Mouse (Mus musculus): ENCODE measurements at regions not wholly inside any gene's neighbourhood (a gene's known extent, or its start where the extent isn't known, plus 50 kb on each side); places are given as distances from the start of the nearest gene placed in this dataset.

DNA sequence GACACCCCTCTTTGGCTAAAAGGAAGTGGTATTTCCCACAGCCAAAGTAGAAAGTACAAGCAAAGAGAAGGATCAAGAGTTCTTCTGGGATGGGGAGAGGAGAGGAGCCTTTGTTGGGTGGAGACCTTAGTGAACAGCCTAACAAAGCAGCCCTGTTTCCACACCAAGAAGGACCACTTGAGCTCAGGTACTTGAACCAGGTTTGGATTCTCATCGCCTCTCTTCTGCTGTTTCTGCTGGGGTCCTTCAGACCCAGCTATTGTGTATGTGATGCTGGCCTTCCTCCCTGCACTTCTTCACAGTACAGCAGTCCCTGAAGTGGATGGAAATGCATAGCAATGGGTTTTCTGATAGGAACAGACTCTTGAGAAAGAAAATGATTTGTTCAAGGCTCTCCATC, 106.4 kb upstream of the Dpt start:
- DNase-seq (ENCODE audit: low read depth), result peak; percentile 7
- TF ChIP-seq CTCF (IDR thresholded peaks at IDR 0.05; ENCODE audit: borderline replicate concordance, extremely low read depth, insufficient read depth, insufficient read length) (no peak), POLR2A (IDR thresholded peaks at IDR 0.05; ENCODE audit: borderline replicate concordance, extremely low read depth, insufficient read depth, insufficient read length, poor library complexity, severe bottlenecking) (no peak)

DNA sequence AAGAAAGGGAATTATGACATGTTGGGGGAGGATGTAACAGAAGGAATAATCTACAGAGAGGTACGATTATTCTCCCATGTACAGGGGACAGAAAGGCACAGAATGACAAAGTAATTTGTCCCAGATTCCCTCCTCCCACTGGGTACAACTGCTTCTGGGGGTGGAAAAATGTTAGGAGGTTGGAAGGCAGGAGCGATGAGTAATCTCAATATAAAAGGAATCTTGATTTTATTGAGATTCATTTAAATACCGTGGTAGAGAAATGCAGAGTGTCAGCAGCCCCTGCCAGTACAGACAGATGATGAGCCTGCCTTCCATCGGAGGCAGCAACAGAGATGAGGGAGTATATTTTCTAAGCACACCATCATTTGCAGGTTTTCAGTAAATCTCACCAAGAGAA, 107.1 kb upstream of the Dpt start:
- no peak for DNase-seq (ENCODE audit: low read depth)
- TF ChIP-seq CTCF (IDR thresholded peaks at IDR 0.05; ENCODE audit: borderline replicate concordance, extremely low read depth, insufficient read depth, insufficient read length) (no peak), POLR2A (IDR thresholded peaks at IDR 0.05; ENCODE audit: borderline replicate concordance, extremely low read depth, insufficient read depth, insufficient read length, poor library complexity, severe bottlenecking) (no peak)

- no peak for DNase-seq (ENCODE audit: low read depth)
- TF ChIP-seq POLR2A (IDR thresholded peaks at IDR 0.05; ENCODE audit: borderline replicate concordance, extremely low read depth, insufficient read depth, insufficient read length, poor library complexity, severe bottlenecking) (no peak), CTCF (IDR thresholded peaks at IDR 0.05; ENCODE audit: borderline replicate concordance, extremely low read depth, insufficient read depth, insufficient read length) (no peak)
These were observed 112.0 kb upstream of the Dpt start for GRCm38 (mm10) chr1:164684437-164684836.

DNA sequence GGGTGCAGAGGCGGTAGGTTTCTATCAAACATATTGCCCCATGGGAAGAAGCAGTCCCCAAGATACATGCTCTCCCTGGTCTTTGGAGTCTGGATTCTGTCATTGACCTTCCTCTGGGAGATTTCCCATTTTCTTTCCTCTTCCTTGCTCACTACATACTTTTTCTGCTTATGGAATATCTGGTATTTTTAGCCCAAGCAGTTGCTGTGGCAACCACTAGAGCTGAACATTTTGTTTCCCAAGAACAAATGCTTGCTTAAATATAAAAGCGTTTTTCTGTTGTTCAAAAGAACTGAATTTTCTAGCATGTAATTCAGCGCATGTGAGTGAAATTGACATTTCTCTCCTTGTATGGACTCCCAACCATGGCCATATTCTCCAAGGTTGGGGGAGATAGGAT, 112.7 kb upstream of the Dpt start:
- no peak for TF ChIP-seq POLR2A (IDR thresholded peaks at IDR 0.05; ENCODE audit: borderline replicate concordance, extremely low read depth, insufficient read depth, insufficient read length, poor library complexity, severe bottlenecking)
- no peak for TF ChIP-seq CTCF (IDR thresholded peaks at IDR 0.05; ENCODE audit: borderline replicate concordance, extremely low read depth, insufficient read depth, insufficient read length)
- DNase-seq (ENCODE audit: low read depth), result peak; percentile 20

DNA sequence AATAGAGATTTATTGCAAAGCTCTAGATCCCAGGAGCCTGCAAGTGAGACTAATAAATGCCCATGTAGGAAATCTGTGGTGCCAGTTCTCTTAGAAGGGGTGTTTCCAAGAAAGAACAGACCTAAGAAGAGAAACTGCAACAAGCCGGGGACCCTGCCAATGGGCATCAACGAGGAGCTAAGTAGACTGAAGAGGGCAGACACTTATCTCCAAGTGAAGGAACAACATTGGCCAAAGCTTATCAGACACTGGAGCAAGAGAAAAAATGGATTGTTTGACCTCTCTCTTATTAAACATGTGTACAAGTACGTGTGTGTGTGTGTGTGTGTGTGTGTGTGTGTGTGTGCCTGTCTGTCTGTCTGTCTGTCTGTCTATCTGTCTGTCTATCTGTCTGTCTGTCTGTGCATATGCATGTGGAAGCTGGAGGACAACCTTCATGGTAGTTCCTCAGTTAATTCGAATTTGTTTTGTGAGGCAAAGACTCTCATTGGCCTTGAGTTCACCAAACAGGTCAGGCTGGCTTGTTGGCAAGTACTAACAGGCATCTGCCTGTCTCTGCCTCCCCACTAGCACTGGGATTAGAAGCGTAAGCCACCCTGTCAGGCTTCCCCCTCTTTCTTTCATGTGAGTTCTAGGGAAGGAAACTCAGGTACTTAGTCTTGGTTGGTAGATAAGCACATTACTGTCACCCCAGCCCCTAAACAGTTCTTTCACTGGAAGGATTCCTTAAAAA, 113.4 kb upstream of the Dpt start:
- TF ChIP-seq POLR2A (IDR thresholded peaks at IDR 0.05; ENCODE audit: borderline replicate concordance, extremely low read depth, insufficient read depth, insufficient read length, poor library complexity, severe bottlenecking), result no peak
- TF ChIP-seq CTCF (IDR thresholded peaks at IDR 0.05; ENCODE audit: borderline replicate concordance, extremely low read depth, insufficient read depth, insufficient read length), result no peak
- no peak for DNase-seq (ENCODE audit: low read depth)

GRCm38 (mm10) chr1:164682426-164682825, 114.0 kb upstream of the Dpt start:
- TF ChIP-seq CTCF (IDR thresholded peaks at IDR 0.05; ENCODE audit: borderline replicate concordance, extremely low read depth, insufficient read depth, insufficient read length) (no peak), POLR2A (IDR thresholded peaks at IDR 0.05; ENCODE audit: borderline replicate concordance, extremely low read depth, insufficient read depth, insufficient read length, poor library complexity, severe bottlenecking) (no peak)

GRCm38 (mm10) chr1:164681582-164681981, 114.9 kb upstream of the Dpt start:
- no peak for TF ChIP-seq POLR2A (IDR thresholded peaks at IDR 0.05; ENCODE audit: borderline replicate concordance, extremely low read depth, insufficient read depth, insufficient read length, poor library complexity, severe bottlenecking)
- no peak for TF ChIP-seq CTCF (IDR thresholded peaks at IDR 0.05; ENCODE audit: borderline replicate concordance, extremely low read depth, insufficient read depth, insufficient read length)
- DNase-seq (ENCODE audit: low read depth), result no peak

More at GRCm38 (mm10) chr1:164682426-164682825, 114.0 kb upstream of the Dpt start:
- DNase-seq (ENCODE audit: low read depth), result no peak

GRCm38 (mm10) chr1:164678303-164678702, 118.1 kb upstream of the Dpt start:
- no peak for TF ChIP-seq CTCF (IDR thresholded peaks at IDR 0.05; ENCODE audit: borderline replicate concordance, extremely low read depth, insufficient read depth, insufficient read length)
- DNase-seq (ENCODE audit: low read depth), result no peak

GRCm38 (mm10) chr1:164652244-164652643, 144.2 kb upstream of the Dpt start:
- DNase-seq (ENCODE audit: low read depth), result no peak
- TF ChIP-seq POLR2A (IDR thresholded peaks at IDR 0.05; ENCODE audit: borderline replicate concordance, extremely low read depth, insufficient read depth, insufficient read length, poor library complexity, severe bottlenecking) (no peak), CTCF (IDR thresholded peaks at IDR 0.05; ENCODE audit: borderline replicate concordance, extremely low read depth, insufficient read depth, insufficient read length) (no peak)

GRCm38 (mm10) chr1:164637901-164638462, 158.5 kb upstream of the Dpt start:
- TF ChIP-seq POLR2A (IDR thresholded peaks at IDR 0.05; ENCODE audit: borderline replicate concordance, extremely low read depth, insufficient read depth, insufficient read length, poor library complexity, severe bottlenecking) (no peak), CTCF (IDR thresholded peaks at IDR 0.05; ENCODE audit: borderline replicate concordance, extremely low read depth, insufficient read depth, insufficient read length) (no peak)
- DNase-seq (ENCODE audit: low read depth), result no peak

DNA sequence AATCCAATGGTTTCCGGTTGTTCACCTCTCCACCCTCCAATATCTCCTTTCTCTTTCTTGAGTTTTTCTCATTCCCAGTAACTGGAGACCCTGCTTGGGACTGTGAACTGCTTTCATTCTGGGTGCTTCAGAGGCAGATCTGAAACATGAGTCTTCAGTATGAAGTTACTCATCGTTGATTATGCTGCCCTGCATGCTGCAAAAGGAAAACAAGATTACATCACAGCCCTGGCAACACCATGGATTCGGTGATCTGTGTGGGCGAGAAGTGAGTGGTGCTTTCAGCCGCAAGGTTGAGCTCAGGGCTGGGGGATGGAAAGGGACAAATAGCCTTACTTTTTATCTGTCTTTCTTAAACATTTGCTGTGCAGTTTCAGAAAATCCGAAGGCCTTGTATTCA, 164.8 kb upstream of the Dpt start:
- TF ChIP-seq CTCF (IDR thresholded peaks at IDR 0.05; ENCODE audit: borderline replicate concordance, extremely low read depth, insufficient read depth, insufficient read length) (no peak), POLR2A (IDR thresholded peaks at IDR 0.05; ENCODE audit: borderline replicate concordance, extremely low read depth, insufficient read depth, insufficient read length, poor library complexity, severe bottlenecking) (no peak)
- no peak for DNase-seq (ENCODE audit: low read depth)

- no peak for TF ChIP-seq CTCF (IDR thresholded peaks at IDR 0.05; ENCODE audit: borderline replicate concordance, extremely low read depth, insufficient read depth, insufficient read length)
- TF ChIP-seq POLR2A (IDR thresholded peaks at IDR 0.05; ENCODE audit: borderline replicate concordance, extremely low read depth, insufficient read depth, insufficient read length, poor library complexity, severe bottlenecking), result no peak
- DNase-seq (ENCODE audit: low read depth), result no peak
These were observed 167.6 kb upstream of the Dpt start for GRCm38 (mm10) chr1:164628840-164629239.
